Mouse (Mus musculus): ENCODE results near the gene Pald1. TPM values are rescaled to one million over a fixed set of nuclear protein-coding genes. Genes with fewer than 3 reads are reported as not detected.

Pald1 gene
- polyA plus RNA-seq, 1 experiment from 2014 or later = 21.8 TPM

DNA sequence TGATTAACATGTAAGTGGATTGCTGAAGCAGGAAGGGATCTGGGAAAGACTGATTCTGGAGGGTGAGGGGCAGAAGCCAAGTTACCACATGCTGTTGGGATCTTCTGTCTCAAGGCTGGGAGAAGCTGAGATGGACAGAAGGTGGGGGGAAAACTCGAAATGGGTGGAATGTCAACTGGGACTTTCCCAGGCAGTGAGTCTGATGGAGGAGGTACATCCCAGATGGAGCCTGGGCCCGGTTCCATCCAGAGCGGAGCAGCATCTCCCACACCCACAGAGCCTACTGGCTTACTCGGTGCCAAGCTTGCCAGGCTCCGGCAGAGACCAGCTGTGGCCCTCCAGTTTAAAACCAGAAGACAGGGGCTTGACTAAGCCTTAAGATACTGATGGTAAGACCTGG, 52.3 kb downstream of the Pald1 start:
- no peak for ATAC-seq (replicated peaks; ENCODE audit: insufficient number of reproducible peaks, insufficient read depth, low FRiP score, low read depth)
- H3K4me3 ChIP-seq = no peak overlapping the region

DNA sequence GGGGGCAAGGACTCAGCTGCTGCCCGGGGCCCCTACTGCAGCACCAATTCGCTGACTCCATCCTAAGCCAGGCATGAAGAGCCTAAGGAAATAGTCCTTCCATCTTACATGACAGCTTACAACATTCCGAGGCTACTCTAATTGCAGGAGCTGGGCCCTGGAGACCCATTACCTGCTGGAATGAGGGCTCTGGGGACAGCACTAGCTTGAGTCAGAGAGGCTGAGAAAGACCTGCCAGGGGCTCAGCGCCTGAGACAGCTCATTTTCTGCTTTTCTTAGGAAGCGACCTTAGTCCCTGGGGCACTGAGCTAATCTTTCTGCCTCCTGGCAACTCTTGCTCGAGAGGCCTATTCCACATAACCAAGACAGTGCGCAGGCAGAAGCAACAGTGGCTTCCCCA, 54.4 kb downstream of the Pald1 start:
- peaks cover 8% of the 10 kb centered on the region; the same call in 1 of the 2 replicates for H3K36me3 ChIP-seq
- H3K27me3 ChIP-seq = no peaks in the 10 kb centered on the region
- H3K4me3 ChIP-seq = no peak overlapping the region
- no peak for ATAC-seq (replicated peaks; ENCODE audit: insufficient number of reproducible peaks, insufficient read depth, low FRiP score, low read depth)
- no peak overlapping the region for H3K9ac ChIP-seq
- no peak overlapping the region for H3K4me2 ChIP-seq
- no peak overlapping the region for H3K27ac ChIP-seq
- no peaks in the 10 kb centered on the region for H3K9me3 ChIP-seq (replicated peaks)
- 65% methylated on average over 7 of the region's 7 CpGs for WGBS
- peaks cover 29% of the 10 kb centered on the region for H3K4me1 ChIP-seq (replicated peaks)

More for the DNA sequence above, 52.3 kb downstream of the Pald1 start:
- H3K9ac ChIP-seq = no peak overlapping the region
- 69% methylated on average over 5 of the region's 5 CpGs for WGBS
- no peaks in the 10 kb centered on the region for H3K9me3 ChIP-seq (replicated peaks)
- peaks cover 19% of the 10 kb centered on the region; the same call in 1 of the 2 replicates for H3K36me3 ChIP-seq
- no peaks in the 10 kb centered on the region for H3K27me3 ChIP-seq
- no peak overlapping the region for H3K4me2 ChIP-seq
- no peak overlapping the region for H3K27ac ChIP-seq
- H3K4me1 ChIP-seq (replicated peaks) = peaks cover 23% of the 10 kb centered on the region

- no peak overlapping the region for H3K4me3 ChIP-seq
- peaks cover 8% of the 10 kb centered on the region for H3K36me3 ChIP-seq
- no peak for ATAC-seq (replicated peaks; ENCODE audit: insufficient number of reproducible peaks, insufficient read depth, low FRiP score, low read depth)
- H3K27me3 ChIP-seq = no peaks in the 10 kb centered on the region
- H3K9ac ChIP-seq = no peak overlapping the region
- 61% methylated on average over 10 of the region's 10 CpGs for WGBS
- H3K27ac ChIP-seq = peak overlapping the region; percentile 62
- no peaks in the 10 kb centered on the region for H3K9me3 ChIP-seq (replicated peaks)
- peaks cover 29% of the 10 kb centered on the region for H3K4me1 ChIP-seq (replicated peaks)
- no peak overlapping the region for H3K4me2 ChIP-seq
Measured at GRCm38 (mm10) chr10:61327545-61327944, 55.8 kb downstream of the Pald1 start.

DNA sequence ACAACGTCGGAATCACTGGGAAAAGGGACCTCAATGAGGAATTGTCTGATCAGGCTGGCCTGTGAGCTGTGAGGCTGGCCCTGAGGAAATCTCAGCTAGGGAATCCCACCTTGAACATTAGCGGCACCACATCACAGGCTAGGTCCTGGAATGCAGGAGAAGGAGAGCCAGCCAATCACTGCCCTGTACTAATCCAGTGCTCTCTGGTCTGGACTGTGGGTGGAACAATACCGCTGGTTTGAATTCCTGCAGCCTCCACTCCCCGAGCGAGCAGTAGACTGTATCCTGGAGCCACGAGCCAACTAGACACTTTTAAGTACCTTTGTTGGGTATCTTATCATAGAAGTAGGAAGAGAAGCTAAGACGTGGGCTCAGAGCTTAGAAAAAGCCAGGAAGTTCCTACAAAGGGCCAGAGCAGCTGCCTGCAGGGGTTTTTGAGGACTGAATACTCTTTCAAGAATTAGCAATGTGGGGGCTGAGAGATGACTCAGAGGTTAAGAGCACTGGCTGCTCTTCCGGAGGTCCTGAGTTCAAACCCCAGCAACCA, 57.5 kb downstream of the Pald1 start:
- no peaks in the 10 kb centered on the region for H3K9me3 ChIP-seq (replicated peaks)
- H3K4me1 ChIP-seq (replicated peaks) = peaks cover 26% of the 10 kb centered on the region
- H3K9ac ChIP-seq = no peak overlapping the region
- no peaks in the 10 kb centered on the region for H3K27me3 ChIP-seq
- 27% methylated on average over 9 of the region's 9 CpGs for WGBS
- H3K36me3 ChIP-seq = peaks cover 21% of the 10 kb centered on the region
- no peak overlapping the region for H3K4me2 ChIP-seq
- ATAC-seq (replicated peaks; ENCODE audit: insufficient number of reproducible peaks, insufficient read depth, low FRiP score, low read depth) = peak; percentile 66
- peak overlapping the region; percentile 63 for H3K27ac ChIP-seq
- no peak overlapping the region for H3K4me3 ChIP-seq

DNA sequence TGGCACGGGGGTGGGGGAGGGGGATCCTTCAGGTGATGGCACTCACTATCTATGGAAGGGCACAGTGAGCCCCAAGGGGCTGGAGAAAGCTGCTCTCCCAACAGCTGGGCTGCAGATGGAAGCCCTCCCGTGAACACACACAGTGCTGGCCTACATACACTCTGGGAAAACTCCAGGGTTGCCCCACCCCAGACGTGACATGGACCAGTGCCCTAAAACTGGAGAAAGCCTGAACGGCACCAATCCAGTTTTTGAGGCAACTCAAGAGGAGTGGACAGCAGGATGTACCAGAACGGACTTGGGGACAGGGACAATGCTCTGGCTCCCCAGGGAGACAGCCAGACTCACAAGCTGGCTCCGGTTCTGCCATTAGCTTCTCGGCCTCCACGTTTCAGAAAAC, 58.6 kb downstream of the Pald1 start:
- WGBS = 74% methylated on average over 8 of the region's 8 CpGs
- Histone ChIP-seq H3K27ac (no peak overlapping the region), H3K27me3 (no peaks in the 10 kb centered on the region), H3K4me3 (no peak overlapping the region), H3K4me1 (replicated peaks) (peaks cover 26% of the 10 kb centered on the region), H3K36me3 (peaks cover 32% of the 10 kb centered on the region), H3K9ac (no peak overlapping the region), H3K9me3 (replicated peaks) (no peaks in the 10 kb centered on the region), H3K4me2 (no peak overlapping the region)
- ATAC-seq (replicated peaks; ENCODE audit: insufficient number of reproducible peaks, insufficient read depth, low FRiP score, low read depth) = no peak

GRCm38 (mm10) chr10:61318527-61318926, 64.8 kb downstream of the Pald1 start:
- ATAC-seq (replicated peaks; ENCODE audit: insufficient number of reproducible peaks, insufficient read depth, low FRiP score, low read depth) = no peak
- Histone ChIP-seq H3K4me3 (no peak overlapping the region), H3K9me3 (replicated peaks) (no peaks in the 10 kb centered on the region), H3K9ac (no peak overlapping the region), H3K36me3 (peaks cover 35% of the 10 kb centered on the region), H3K4me2 (no peak overlapping the region), H3K27me3 (no peaks in the 10 kb centered on the region), H3K27ac (no peak overlapping the region), H3K4me1 (replicated peaks) (peaks cover 13% of the 10 kb centered on the region)
- WGBS = 85% methylated on average over 3 of the region's 3 CpGs

DNA sequence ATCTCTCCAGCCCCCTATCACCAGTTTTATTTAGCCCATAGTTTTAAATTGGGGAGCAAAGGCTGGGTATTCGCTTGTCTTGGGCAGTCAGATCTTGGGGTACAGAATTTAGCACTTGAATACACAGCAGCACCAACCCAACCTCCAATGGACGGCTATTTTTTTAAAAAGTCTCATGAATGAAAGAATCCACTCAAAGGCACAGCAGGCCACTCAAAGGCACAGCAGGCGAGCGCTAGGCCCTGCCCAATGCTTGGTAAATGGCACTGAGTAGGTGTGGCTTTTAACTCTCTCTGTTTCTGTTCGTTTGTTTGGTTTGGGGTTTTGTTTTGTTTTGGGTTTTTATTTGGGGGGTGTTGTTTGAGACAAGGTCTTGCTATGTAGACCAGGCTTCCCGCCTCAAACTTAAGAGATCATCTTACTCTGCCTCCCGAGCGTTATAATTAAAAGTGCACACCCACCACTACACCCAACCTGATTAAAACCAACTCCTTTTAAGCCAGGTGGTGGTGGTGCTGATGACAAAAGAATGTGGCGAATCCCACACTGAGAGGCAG, 67.9 kb downstream of the Pald1 start:
- Histone ChIP-seq H3K4me2 (no peak overlapping the region), H3K27me3 (no peaks in the 10 kb centered on the region), H3K36me3 (peaks cover 9% of the 10 kb centered on the region; the same call in 1 of the 2 replicates), H3K9me3 (replicated peaks) (no peaks in the 10 kb centered on the region), H3K4me1 (replicated peaks) (peaks cover 28% of the 10 kb centered on the region), H3K9ac (no peak overlapping the region), H3K27ac (no peak overlapping the region), H3K4me3 (no peak overlapping the region)
- ATAC-seq (replicated peaks; ENCODE audit: insufficient number of reproducible peaks, insufficient read depth, low FRiP score, low read depth) = no peak
- whole genome bisulfite sequencing = 70% methylated on average over 9 of the region's 9 CpGs

DNA sequence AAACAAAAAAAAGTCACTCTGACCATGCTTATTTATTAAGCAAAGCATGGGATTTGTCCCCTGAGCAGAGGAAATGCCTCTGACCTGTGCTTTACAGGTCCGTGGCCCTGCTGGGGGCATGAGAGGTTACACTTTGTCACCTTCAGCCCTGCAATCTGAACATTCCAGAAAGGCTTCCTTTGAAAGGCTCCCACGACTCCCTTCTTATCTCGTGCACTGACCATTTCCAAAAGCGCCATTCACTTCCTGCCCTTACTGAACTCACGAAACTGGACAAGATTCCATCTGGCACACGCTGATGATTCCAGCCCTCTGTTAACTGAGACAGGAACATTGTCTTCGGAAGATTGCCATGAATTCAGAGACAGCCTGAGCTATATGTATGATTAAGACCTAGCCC, 69.6 kb downstream of the Pald1 start:
- no peak for ATAC-seq (replicated peaks; ENCODE audit: insufficient number of reproducible peaks, insufficient read depth, low FRiP score, low read depth)
- no peak overlapping the region for H3K4me3 ChIP-seq
- no peak overlapping the region for H3K27ac ChIP-seq
- 27% methylated on average over 7 of the region's 7 CpGs for WGBS
- no peak overlapping the region for H3K9ac ChIP-seq
- H3K36me3 ChIP-seq = no peaks in the 10 kb centered on the region; the same call in 1 of the 2 replicates
- H3K4me1 ChIP-seq (replicated peaks) = peaks cover 28% of the 10 kb centered on the region
- H3K27me3 ChIP-seq = no peaks in the 10 kb centered on the region
- H3K4me2 ChIP-seq = no peak overlapping the region
- no peaks in the 10 kb centered on the region for H3K9me3 ChIP-seq (replicated peaks)

- H3K27me3 ChIP-seq = no peaks in the 10 kb centered on the region
- no peak overlapping the region for H3K4me2 ChIP-seq
- H3K9me3 ChIP-seq (replicated peaks) = no peaks in the 10 kb centered on the region
- H3K27ac ChIP-seq = peak overlapping the region; percentile 87
- peaks cover 28% of the 10 kb centered on the region for H3K4me1 ChIP-seq (replicated peaks)
- 45% methylated on average over 7 of the region's 7 CpGs for WGBS
- no peak; the same call in 1 of the 2 replicates for ATAC-seq (replicated peaks; ENCODE audit: insufficient number of reproducible peaks, insufficient read depth, low FRiP score, low read depth)
- no peaks in the 10 kb centered on the region for H3K36me3 ChIP-seq
- H3K9ac ChIP-seq = no peak overlapping the region
- no peak overlapping the region for H3K4me3 ChIP-seq
Measured at GRCm38 (mm10) chr10:61312754-61313153, 70.6 kb downstream of the Pald1 start.

DNA sequence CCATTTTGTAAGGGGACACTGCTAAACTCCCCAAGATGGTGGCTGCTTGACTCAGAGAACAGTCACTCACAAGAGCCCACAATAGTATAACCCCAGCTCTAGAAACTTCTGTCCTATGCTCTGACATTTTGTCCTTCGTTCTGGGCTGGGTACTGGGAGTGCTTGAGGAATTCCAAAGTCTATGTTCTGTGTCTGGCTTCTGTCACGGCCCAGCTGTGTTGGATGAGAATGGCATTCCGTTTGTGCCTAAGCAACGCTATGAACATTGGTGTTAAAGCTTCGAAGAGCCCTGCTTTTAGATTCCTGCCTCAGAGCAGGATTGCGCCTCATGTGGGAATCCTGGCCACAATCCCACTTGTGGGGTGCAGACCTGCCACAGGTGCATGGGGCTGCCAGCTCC, 71.2 kb downstream of the Pald1 start:
- Histone ChIP-seq H3K9ac (no peak overlapping the region), H3K27me3 (no peaks in the 10 kb centered on the region), H3K36me3 (no peaks in the 10 kb centered on the region), H3K4me1 (replicated peaks) (peaks cover 28% of the 10 kb centered on the region), H3K9me3 (replicated peaks) (no peaks in the 10 kb centered on the region), H3K4me2 (no peak overlapping the region), H3K27ac (peak overlapping the region; percentile 87), H3K4me3 (no peak overlapping the region)
- peak; percentile 68 for ATAC-seq (replicated peaks; ENCODE audit: insufficient number of reproducible peaks, insufficient read depth, low FRiP score, low read depth)
- 39% methylated on average over 6 of the region's 6 CpGs for WGBS

DNA sequence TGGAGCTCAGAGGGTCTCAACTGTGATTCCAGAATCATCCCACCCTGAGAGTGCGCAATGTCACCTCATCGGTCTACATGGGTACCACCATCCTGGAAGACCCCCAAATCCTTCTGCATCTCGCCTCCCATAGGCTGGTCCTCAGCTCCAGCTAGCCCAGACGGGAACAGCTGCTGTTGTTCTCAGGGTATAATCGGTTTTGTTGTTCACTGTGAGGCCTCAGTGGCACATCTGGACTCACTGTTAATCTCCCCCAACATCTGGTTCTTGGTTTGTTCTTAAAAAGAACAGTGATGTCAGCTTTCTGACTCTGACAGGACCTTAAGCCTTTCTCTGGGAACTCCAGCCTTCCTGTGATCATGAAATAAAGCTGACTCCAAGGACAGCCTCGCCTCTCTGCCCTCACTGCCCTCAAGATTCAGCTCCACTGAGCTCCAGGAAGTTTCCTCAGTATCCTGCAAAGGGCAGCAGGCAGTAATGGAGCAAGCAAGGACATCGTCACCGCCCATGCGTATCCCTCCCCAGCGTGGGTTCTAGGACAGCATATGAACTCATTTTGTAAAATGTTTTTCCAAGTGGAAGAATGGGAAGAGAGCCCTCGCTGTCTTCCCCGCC, 74.5 kb downstream of the Pald1 start:
- H3K4me2 ChIP-seq = no peak overlapping the region
- no peak overlapping the region for H3K27ac ChIP-seq
- whole genome bisulfite sequencing = 65% methylated on average over 12 of the region's 12 CpGs
- no peaks in the 10 kb centered on the region for H3K36me3 ChIP-seq
- no peak for ATAC-seq (replicated peaks; ENCODE audit: insufficient number of reproducible peaks, insufficient read depth, low FRiP score, low read depth)
- no peaks in the 10 kb centered on the region for H3K9me3 ChIP-seq (replicated peaks)
- peaks cover 18% of the 10 kb centered on the region for H3K4me1 ChIP-seq (replicated peaks)
- H3K4me3 ChIP-seq = no peak overlapping the region
- H3K27me3 ChIP-seq = no peaks in the 10 kb centered on the region
- no peak overlapping the region for H3K9ac ChIP-seq
